Mouse (Mus musculus) neural tube, embryonic 13.5 days (tissue): ENCODE data around the gene Hoxd13. TPM values are rescaled to one million over a fixed set of nuclear protein-coding genes. Genes with fewer than 3 reads are reported as not detected.
A peak's percentile ranks its signal among the peaks of the same experiment; 100 is the strongest.

Experiments
- ATAC-seq: fragments of 200-750 bp; cut with Nextera tagmentation; 2 replicates; pipeline ENCODE4 v1.8.0; 2017; ENCODE audit warnings: low read depth, mild to moderate bottlenecking, moderate TSS enrichment, moderate library complexity
- H3K27ac ChIP-seq: fragments of 300-500 bp; sonication (generic); replicated peaks from 2 replicates; pipeline ENCODE4 v1.5.1; 2015; ENCODE audit warnings: moderate library complexity, mild to moderate bottlenecking, inconsistent platforms
- H3K27me3 ChIP-seq: fragments of 300-500 bp; sonication (generic); 2 replicates; pipeline ENCODE4 v1.6.1; 2015; ENCODE audit warnings: mild to moderate bottlenecking, inconsistent platforms
- H3K36me3 ChIP-seq: fragments of 300-500 bp; sonication (generic); 2 replicates; pipeline ENCODE4 v1.6.1; 2015; ENCODE audit warnings: mild to moderate bottlenecking, inconsistent platforms
- H3K4me1 ChIP-seq: fragments of 300-500 bp; sonication (generic); replicated peaks from 2 replicates; pipeline ENCODE4 v1.6.1; 2015; ENCODE audit warnings: inconsistent platforms
- H3K4me2 ChIP-seq: fragments of 300-500 bp; sonication (generic); 2 replicates; pipeline ENCODE4 v1.6.1; 2015; ENCODE audit warnings: inconsistent platforms, mild to moderate bottlenecking, moderate library complexity
- H3K4me3 ChIP-seq: fragments of 300-500 bp; sonication (generic); 2 replicates; pipeline ENCODE4 v1.5.1; 2015; ENCODE audit warnings: mild to moderate bottlenecking, inconsistent platforms
- H3K9ac ChIP-seq: fragments of 300-500 bp; sonication (generic); 2 replicates; pipeline ENCODE4 v1.6.1; 2015; ENCODE audit warnings: moderate library complexity, mild to moderate bottlenecking, inconsistent platforms
- H3K9me3 ChIP-seq: fragments of 300-500 bp; sonication (generic); 2 replicates; pipeline ENCODE4 v1.6.1; 2016; ENCODE audit warnings: inconsistent platforms
- WGBS: fragments of 180-500 bp; shearing (Covaris S2); methylation state at CpG from one replicate; pipeline ENCODE4 v1.1.7; 2015; 5-methylcytosine and 5-hydroxymethylcytosine counted together
- polyA plus RNA-seq: library from polyadenylated mRNA; unstranded; fragments of >200 nt; fragmentation: Nextera tagmentation; extraction: Ambion mirVana; gene quantifications from 2 replicates; pipeline ENCODE4 v1.2.1, GENCODE M21; 2015

Hoxd13 gene
- polyA plus RNA-seq, 1 experiment from 2014 or later, result 0.10 TPM

DNA sequence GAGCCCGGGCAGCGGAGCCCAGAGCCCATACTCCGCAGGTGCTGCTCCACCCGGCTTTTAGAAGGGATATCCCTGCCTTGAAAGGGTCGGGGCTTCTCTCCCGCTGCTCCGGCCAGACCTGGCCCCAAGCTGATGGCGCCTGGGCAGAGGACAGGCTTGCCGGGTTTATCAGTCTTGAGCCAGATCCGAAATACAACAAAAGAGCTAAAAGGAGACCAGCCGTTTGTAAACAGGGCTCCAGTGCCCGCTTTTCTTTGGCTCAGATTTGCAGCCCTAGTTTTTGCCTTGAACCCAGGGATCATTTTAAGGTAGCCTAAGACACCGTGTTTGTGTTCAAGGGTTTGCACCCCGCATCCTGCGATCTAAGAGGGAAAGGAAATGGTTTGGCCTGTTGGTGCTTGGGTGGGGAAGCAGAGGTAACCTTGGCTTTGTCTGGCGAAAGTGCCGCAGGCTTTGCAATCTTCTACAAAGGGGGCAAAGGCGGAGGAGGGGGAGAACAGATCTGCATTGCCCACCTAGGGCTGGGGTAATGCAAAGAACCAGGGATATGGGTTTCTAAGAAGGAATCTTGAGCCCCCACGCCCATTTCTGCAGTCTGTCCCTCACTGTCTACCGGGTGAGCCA lies 24.8 kb downstream of the Hoxd13 start:
- Histone ChIP-seq H3K4me3 (peak overlapping the region; percentile 61), H3K9ac (peak overlapping the region; percentile 96), H3K4me1 (peaks cover 41% of the 10 kb centered on the region), H3K27me3 (peaks cover 96% of the 10 kb centered on the region), H3K36me3 (no peaks in the 10 kb centered on the region), H3K4me2 (peak overlapping the region; percentile 67), H3K9me3 (no peaks in the 10 kb centered on the region), H3K27ac (peak overlapping the region; percentile 79)
- WGBS, result 2% methylated on average over 20 of the region's 20 CpGs
- no peak for ATAC-seq

DNA sequence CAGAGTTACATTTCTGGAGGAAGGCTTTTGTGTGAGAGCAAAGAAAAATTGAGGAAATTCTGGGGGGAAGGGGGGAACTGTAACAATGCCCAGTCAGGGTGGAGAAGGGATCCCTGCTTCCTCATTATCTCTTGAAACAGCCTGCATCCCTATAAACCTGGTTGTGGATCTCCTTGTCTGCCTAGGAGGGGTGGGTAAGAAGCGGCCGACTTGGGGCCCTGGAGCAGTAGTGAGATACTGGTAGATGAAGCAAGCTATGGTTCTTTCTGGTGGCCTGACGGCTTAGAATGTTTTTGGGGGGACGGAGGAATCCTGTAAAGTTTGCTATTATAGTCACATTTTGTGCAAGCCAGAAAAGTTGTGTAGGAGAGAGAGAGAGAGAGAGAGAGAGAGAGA lies 25.3 kb downstream of the Hoxd13 start:
- Histone ChIP-seq H3K36me3 (no peaks in the 10 kb centered on the region), H3K27ac (peak overlapping the region; percentile 79), H3K4me3 (peak overlapping the region; percentile 61), H3K4me1 (peaks cover 46% of the 10 kb centered on the region), H3K9ac (peak overlapping the region; percentile 96), H3K9me3 (no peaks in the 10 kb centered on the region), H3K4me2 (peak overlapping the region; percentile 67), H3K27me3 (peaks cover 91% of the 10 kb centered on the region)
- WGBS, result 8% methylated on average over 4 of the region's 4 CpGs
- ATAC-seq, result no peak

DNA sequence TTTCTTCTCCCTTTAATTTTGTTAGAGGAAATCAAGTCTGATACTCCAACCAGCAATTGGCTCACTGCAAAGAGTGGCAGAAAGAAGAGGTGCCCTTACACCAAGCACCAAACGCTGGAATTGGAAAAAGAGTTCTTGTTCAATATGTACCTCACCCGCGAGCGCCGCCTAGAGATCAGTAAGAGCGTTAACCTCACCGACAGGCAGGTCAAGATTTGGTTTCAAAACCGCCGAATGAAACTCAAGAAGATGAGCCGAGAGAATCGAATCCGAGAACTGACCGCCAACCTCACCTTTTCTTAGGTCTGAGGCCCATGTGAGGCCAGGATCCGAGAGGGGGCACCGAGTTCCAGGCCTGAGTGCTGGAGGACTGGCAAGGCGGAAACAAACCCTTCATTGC lies 26.0 kb downstream of the Hoxd13 start:
- peak overlapping the region; percentile 79 for H3K27ac ChIP-seq
- peaks cover 85% of the 10 kb centered on the region for H3K27me3 ChIP-seq
- no peaks in the 10 kb centered on the region for H3K9me3 ChIP-seq
- peak overlapping the region; percentile 61 for H3K4me3 ChIP-seq
- no peak for ATAC-seq
- H3K36me3 ChIP-seq, result no peaks in the 10 kb centered on the region
- under 1% methylated on average over 16 of the region's 16 CpGs for WGBS
- H3K4me2 ChIP-seq, result peak overlapping the region; percentile 67
- H3K4me1 ChIP-seq, result peaks cover 49% of the 10 kb centered on the region
- H3K9ac ChIP-seq, result peak overlapping the region; percentile 96

DNA sequence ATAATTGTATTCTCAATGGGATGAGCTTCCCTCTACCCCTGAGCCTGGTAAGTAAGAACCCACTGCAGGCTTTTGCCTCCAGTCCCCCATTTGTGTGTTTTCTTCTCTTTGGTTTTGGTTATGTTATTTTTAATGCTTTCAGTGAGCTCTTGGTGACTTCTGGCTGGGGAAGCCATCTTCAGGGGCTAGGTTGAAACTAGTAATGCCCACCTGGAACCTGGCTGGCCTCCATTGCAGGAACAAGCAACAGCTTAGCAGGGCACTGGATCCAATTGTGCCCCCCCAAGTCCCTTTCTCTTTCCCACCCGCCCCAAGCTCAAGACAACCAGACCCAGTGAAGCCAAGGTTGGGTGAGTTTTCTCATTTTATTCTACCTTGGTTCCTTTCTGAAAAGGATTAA lies 27.3 kb downstream of the Hoxd13 start:
- ATAC-seq, result no peak
- H3K36me3 ChIP-seq, result no peaks in the 10 kb centered on the region
- peak overlapping the region; percentile 96 for H3K9ac ChIP-seq
- peak overlapping the region; percentile 67 for H3K4me2 ChIP-seq
- peaks cover 82% of the 10 kb centered on the region for H3K27me3 ChIP-seq
- H3K27ac ChIP-seq, result peak overlapping the region; percentile 95
- no peaks in the 10 kb centered on the region for H3K9me3 ChIP-seq
- WGBS, result 0% methylated on average over 1 of the region's 1 CpGs
- peaks cover 54% of the 10 kb centered on the region for H3K4me1 ChIP-seq
- peak overlapping the region; percentile 61 for H3K4me3 ChIP-seq

DNA sequence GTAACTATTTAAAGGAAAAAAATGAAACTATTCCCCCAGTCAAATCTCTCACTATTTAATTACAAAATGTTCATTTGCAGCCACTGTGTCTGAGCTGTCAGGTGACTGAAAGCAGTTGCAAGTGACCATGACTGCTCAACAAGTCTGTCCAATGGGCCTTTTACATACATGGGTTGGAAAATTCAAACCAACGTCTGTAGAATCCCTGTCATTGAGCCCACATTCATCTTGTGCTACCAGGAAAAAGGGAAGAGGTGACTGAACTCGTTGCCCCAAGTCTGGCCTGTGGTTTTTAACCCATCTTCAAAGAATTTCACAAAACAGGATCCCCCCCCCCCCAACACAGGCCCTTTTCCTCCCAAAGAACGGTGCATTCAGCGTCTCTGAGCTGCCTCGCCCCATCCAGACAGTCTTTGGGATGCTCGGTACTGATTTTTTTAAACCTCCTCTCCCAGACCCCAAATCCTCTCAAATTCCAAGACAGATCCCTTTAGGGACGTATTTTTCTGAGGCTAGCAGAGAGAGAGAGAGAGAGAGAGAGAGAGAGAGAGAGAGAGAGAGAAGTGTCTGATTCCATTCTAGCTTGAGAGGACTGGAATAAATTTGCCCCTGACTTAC lies 27.8 kb downstream of the Hoxd13 start:
- Histone ChIP-seq H3K27me3 (peaks cover 83% of the 10 kb centered on the region), H3K4me2 (peak overlapping the region; percentile 67), H3K4me3 (peak overlapping the region; percentile 61), H3K27ac (peak overlapping the region; percentile 95), H3K4me1 (peaks cover 60% of the 10 kb centered on the region), H3K36me3 (no peaks in the 10 kb centered on the region), H3K9ac (peak overlapping the region; percentile 96), H3K9me3 (no peaks in the 10 kb centered on the region)
- no peak for ATAC-seq
- 5% methylated on average over 7 of the region's 7 CpGs for WGBS

DNA sequence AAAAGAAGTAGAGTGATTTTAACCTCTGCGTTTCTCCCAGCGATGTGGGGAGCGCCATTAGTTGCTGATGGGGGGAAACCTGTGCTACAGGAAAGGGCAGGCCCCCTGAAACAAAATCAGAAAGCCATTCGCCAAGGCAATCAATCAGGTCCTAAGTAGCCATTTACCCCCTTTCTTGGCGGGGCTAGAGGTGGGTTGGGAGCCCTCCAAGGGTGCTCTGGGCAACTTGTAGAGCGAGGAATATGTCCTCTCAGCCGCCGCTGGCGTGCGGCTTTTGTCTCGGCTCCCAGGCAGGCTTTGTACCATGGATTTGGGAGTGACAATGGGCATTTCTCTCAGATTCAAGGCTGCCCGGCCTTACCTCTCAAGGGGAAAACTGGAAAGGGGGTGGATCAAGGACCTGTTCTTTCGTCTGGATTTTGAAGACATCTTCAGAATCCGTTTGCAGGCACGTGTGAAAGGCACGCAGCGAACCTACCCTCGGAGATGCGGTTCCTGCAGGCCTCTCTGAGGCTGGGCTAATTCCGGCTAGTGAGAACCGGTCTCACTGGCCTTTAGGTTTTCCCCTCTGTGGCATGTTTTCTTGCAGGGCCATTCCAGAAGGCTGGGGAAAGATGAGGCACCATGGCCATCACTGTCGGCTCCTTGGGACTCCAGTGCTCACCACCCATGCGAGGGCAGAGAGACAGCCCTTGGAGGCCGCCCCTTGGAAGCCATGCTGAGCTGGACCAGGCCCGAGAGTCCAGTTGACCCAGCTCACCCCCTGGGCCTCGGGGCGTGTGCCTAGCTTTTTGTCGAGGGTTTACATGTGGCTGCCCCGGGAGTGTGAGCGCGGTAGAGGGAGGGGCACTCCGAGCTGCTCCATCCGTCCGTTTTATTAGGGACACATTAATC lies 28.6 kb downstream of the Hoxd13 start:
- Histone ChIP-seq H3K4me3 (peak overlapping the region; percentile 61), H3K4me2 (peak overlapping the region; percentile 67), H3K36me3 (no peaks in the 10 kb centered on the region), H3K4me1 (peaks cover 59% of the 10 kb centered on the region), H3K27me3 (peaks cover 83% of the 10 kb centered on the region), H3K9me3 (no peaks in the 10 kb centered on the region), H3K27ac (peak overlapping the region; percentile 95), H3K9ac (peak overlapping the region; percentile 96)
- 2% methylated on average over 34 of the region's 34 CpGs for WGBS
- ATAC-seq, result no peak

DNA sequence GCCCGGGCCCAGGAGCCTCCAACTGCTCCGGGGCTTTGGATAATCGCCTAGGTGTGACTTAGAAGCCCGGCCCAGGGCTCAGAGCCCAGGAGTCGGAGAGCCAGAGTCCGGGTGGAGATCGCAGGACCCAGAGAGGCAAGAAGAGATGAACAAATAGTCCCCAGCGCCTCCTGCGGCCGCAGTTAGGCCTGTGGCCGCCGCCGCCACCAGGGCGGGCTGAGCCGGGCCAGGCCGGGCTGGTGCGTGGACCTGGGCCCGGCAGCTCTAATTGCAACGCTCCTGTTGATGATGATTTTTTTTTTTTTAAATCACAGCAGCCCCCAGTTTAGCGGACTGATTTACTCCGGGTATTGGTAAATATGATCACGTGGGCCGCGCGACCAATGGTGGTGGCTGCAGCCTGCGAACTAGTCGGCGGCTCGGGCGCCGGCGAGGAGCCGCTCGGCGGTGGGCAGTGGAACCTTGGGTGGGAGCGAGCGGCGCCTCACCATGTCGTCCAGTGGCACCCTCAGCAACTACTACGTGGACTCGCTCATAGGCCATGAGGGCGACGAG lies 29.5 kb downstream of the Hoxd13 start, which contains the start of gene Hoxd9:
Gene Hoxd9, plus strand, starts transcription at position 161 of the 555 bp plus-strand sequence.
- H3K4me2 ChIP-seq, result peak within 1 kb of the TSS; percentile 67
- H3K27ac ChIP-seq, result peak within 1 kb of the TSS; percentile 95
- peak; percentile 67 for ATAC-seq
- H3K9me3 ChIP-seq, result no peaks in the 10 kb centered on the region
- H3K4me1 ChIP-seq, result peaks cover 53% of the 10 kb centered on the region
- H3K36me3 ChIP-seq, result no peaks in the 10 kb centered on the region
- H3K27me3 ChIP-seq, result peaks cover 74% of the 10 kb centered on the region
- H3K9ac ChIP-seq, result peak within 1 kb of the TSS; percentile 96
- H3K4me3 ChIP-seq, result peak within 1 kb of the TSS; percentile 61
- under 1% methylated on average over 43 of the region's 43 CpGs for WGBS

DNA sequence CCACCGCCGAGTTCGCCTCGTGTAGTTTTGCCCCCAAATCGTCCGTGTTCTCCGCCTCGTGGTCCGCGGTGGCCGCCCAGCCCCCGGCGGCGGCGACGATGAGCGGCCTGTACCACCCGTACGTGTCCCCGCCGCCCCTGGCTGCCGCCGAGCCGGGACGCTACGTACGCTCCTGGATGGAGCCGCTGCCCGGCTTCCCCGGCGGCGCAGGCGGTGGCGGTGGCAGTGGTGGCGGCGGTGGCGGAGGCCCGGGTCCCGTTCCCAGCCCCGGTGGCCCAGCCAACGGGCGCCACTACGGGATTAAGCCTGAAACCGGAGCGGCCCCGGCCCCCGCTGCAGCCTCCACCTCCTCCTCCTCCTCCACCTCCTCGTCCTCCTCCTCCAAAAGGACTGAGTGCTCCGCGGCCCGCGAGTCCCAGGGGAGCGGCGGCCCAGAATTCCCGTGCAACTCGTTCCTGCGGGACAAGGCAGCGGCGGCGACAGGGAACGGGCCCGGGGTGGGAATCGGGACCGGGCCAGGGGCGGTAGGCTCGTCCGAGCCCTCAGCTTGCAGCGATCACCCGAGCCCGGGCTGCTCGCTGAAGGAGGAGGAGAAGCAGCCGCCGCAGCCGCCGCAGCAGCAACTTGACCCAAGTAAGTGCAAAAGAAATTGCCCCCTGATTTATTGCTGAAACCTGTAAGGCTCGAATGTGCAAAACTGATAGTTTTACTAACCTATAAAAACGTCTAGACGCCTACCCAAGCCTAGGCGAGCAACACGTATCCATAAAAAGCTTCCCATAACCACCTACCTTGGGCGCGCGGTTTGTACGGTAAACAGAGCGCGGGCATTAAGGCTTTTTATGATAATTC lies 30.3 kb downstream of the Hoxd13 start:
- Histone ChIP-seq H3K9me3 (no peaks in the 10 kb centered on the region), H3K4me3 (peak overlapping the region; percentile 61), H3K27ac (peak overlapping the region; percentile 95), H3K4me1 (peaks cover 49% of the 10 kb centered on the region), H3K4me2 (peak overlapping the region; percentile 67), H3K36me3 (no peaks in the 10 kb centered on the region), H3K9ac (peak overlapping the region; percentile 96), H3K27me3 (peaks cover 66% of the 10 kb centered on the region)
- under 1% methylated on average over 81 of the region's 86 CpGs for WGBS
- ATAC-seq, result peak; percentile 30

DNA sequence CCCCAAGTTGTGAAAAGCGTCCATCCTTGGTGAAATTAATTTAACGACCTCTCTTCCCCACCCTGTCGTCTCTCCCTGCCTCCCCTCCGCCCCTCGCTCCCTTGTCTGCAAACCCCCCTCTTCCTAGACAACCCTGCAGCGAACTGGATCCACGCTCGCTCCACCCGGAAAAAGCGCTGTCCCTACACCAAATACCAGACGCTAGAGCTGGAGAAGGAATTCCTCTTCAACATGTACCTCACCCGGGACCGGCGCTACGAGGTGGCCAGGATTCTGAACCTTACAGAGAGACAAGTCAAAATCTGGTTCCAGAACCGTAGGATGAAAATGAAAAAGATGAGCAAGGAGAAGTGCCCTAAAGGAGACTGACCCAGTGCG lies 30.9 kb downstream of the Hoxd13 start:
- Histone ChIP-seq H3K4me2 (peak overlapping the region; percentile 67), H3K4me1 (peaks cover 56% of the 10 kb centered on the region), H3K4me3 (peak overlapping the region; percentile 61), H3K9ac (peak overlapping the region; percentile 96), H3K27me3 (peaks cover 60% of the 10 kb centered on the region), H3K9me3 (no peaks in the 10 kb centered on the region), H3K36me3 (no peaks in the 10 kb centered on the region), H3K27ac (peak overlapping the region; percentile 95)
- WGBS, result under 1% methylated on average over 17 of the region's 17 CpGs
- ATAC-seq, result 0 out of 2 replicates have a peak, but pooled peaks have one; percentile 20

DNA sequence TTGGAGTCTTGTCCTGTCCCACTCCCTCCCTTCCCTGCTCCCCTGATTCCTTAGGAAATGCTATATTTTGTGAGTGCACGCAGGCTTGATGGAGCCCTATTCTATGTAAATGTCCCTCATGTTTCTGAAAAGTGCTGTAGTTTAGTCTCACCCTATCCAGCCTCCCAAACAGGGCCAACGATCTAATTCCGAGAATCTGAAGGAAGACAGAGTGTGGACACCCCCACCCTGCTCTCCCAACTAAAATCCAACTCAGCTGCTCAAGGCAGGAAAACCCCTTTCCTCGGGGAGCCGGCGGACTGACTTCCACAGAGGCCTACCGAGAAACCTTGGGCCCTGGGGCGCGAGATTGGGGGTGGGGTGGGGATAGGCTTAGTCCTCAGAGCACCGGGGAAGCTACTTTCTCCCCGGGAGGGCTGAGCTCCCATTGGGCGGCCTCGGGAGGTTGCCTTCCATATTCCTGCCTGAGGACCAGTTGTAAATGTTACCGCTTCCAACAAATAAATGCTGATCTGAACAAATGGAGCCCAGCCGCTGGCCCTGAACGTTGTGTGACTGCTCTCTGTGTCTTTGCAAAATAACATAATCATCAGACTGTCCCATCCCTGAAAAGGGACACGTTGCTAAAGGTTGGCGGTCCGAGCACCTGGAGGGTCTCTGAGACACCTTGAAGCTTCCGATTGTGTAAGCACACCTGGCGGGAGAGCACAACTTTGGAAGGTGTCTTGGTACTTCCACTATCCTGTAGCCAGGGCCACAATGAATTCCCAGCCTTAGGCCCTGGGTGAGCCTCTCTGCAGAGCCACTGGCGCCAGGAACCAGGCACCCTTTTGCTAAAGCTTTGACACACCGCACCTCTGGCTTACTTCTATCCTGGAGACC lies 31.8 kb downstream of the Hoxd13 start:
- peak overlapping the region; percentile 96 for H3K9ac ChIP-seq
- peak overlapping the region; percentile 67 for H3K4me2 ChIP-seq
- H3K27me3 ChIP-seq, result peaks cover 52% of the 10 kb centered on the region
- no peaks in the 10 kb centered on the region for H3K36me3 ChIP-seq
- no peaks in the 10 kb centered on the region for H3K9me3 ChIP-seq
- peak overlapping the region; percentile 61 for H3K4me3 ChIP-seq
- no peak for ATAC-seq
- H3K27ac ChIP-seq, result peak overlapping the region; percentile 95
- peaks cover 61% of the 10 kb centered on the region for H3K4me1 ChIP-seq
- 6% methylated on average over 23 of the region's 23 CpGs for WGBS
